Mouse (Mus musculus): Measurements from ENCODE around the gene Golt1b. TPM values are rescaled to one million over a fixed set of nuclear protein-coding genes. Genes with fewer than 3 reads are reported as not detected.

The Golt1b gene
- polyA plus RNA-seq, 1 experiment from 2014 or later = 68.6 TPM

Other genes starting within 250 kb of the Golt1b start
- gene Slco1a6, start 178.7 kb upstream of the Golt1b start, polyA plus RNA-seq (2015; fragmentation: Nextera tagmentation; extraction: Ambion mirVana) = 0.69 TPM in 1 of 2 replicates, not detected in the other
- gene Iapp, start 88.8 kb upstream of the Golt1b start, polyA plus RNA-seq (2015; fragmentation: Nextera tagmentation; extraction: Ambion mirVana) = 0.31 TPM in 1 of 2 replicates, not detected in the other
- gene Slco1a5, start 64.2 kb upstream of the Golt1b start, polyA plus RNA-seq (2015; fragmentation: Nextera tagmentation; extraction: Ambion mirVana) = 0.41 and 0.57 TPM in 2 replicates
- 18.3 and 20.1 TPM in 2 replicates for gene Pyroxd1, start 41.6 kb upstream of the Golt1b start, polyA plus RNA-seq (2015; fragmentation: Nextera tagmentation; extraction: Ambion mirVana)
- gene Recql, start 134 bp upstream of the Golt1b start, polyA plus RNA-seq (2015; fragmentation: Nextera tagmentation; extraction: Ambion mirVana) = 19.5 and 23.1 TPM in 2 replicates
- 2.4 and 4.9 TPM in 2 replicates for gene Spx, start 26.2 kb downstream of the Golt1b start, polyA plus RNA-seq (2015; fragmentation: Nextera tagmentation; extraction: Ambion mirVana)
- gene Gys2, start 85.9 kb downstream of the Golt1b start, polyA plus RNA-seq (2015; fragmentation: Nextera tagmentation; extraction: Ambion mirVana) = 0.08 and 0.09 TPM in 2 replicates
- 534 and 590 TPM in 2 replicates for gene Ldhb, start 120.7 kb downstream of the Golt1b start, polyA plus RNA-seq (2015; fragmentation: Nextera tagmentation; extraction: Ambion mirVana)
- 14.8 and 15.3 TPM in 2 replicates for gene Kcnj8, start 184.4 kb downstream of the Golt1b start, polyA plus RNA-seq (2015; fragmentation: Nextera tagmentation; extraction: Ambion mirVana)

All from hindbrain, embryonic 16.5 days (tissue).